Mouse (Mus musculus): ENCODE data around the gene Kcnd2.
A peak's percentile ranks its signal among the peaks of the same experiment; 100 is the strongest.

DNA sequence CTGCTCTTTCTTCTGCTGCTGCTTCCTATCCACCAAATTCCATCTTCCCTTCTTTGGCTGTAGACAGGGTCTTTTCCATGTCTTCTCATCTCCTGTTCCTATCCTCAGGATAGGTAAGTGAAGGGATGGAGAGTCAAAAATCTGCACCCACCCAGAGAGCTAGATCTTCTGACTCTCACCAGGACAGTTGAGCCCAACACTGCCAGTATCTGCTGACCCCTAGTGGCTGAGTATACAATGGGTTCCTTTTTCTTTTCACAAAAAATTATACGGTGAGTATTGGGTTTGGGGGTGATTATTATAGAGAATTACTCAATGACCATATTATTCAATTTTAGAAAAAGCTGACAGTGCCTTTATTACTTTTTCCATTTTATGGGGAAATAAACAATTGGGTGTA lies 319.5 kb downstream of the Kcnd2 start:
- TF ChIP-seq POLR2A (IDR thresholded peaks at IDR 0.05; ENCODE audit: low read depth, low read length): no peak
- no peak for TF ChIP-seq ZNF384 (IDR thresholded peaks at IDR 0.05; ENCODE audit: low read depth, low read length)
- peak; percentile 40 to 75; a peak in 3 of 4 replicates for TF ChIP-seq CTCF (conservative IDR thresholded peaks at IDR 0.05 in 1 of 2, IDR thresholded peaks at IDR 0.05 in 1 of 2; ENCODE audit: low read depth in 2 of 2, low read length in 2 of 2)
- TF ChIP-seq HCFC1 (IDR thresholded peaks at IDR 0.05; ENCODE audit: low read depth, low read length): no peak
- no peak for TF ChIP-seq JUN (IDR thresholded peaks at IDR 0.05; ENCODE audit: insufficient read depth, low read depth, low read length)
- TF ChIP-seq MEF2A (IDR thresholded peaks at IDR 0.05; ENCODE audit: borderline replicate concordance, low read depth, low read length): no peak
- TF ChIP-seq MAX (IDR thresholded peaks at IDR 0.05; ENCODE audit: low read length): no peak
- no peak for TF ChIP-seq TCF12 (IDR thresholded peaks at IDR 0.05; ENCODE audit: low read depth, low read length)
- no peak for TF ChIP-seq USF2 (conservative IDR thresholded peaks at IDR 0.05; ENCODE audit: low read depth, low read length)
- no peak for TF ChIP-seq MAZ (IDR thresholded peaks at IDR 0.05; ENCODE audit: low read depth, low read length)
- no peak for TF ChIP-seq MYC (IDR thresholded peaks at IDR 0.05; ENCODE audit: low read depth, low read length)

All from CH12.LX (cell line).